ENCODE assay signal across 8 mouse cellular contexts in genomic region chr6:50309019-50309418, GRCm38 (mm10). TPM values are rescaled to one million over a fixed set of nuclear protein-coding genes. Genes with fewer than 3 reads are reported as not detected.
DNase-seq lines count a peak whose midpoint lies in the region; ATAC-seq lines count a peak whose summit lies in the region.

No protein-coding gene starts in this region.

- no peak for ATAC-seq in activated CD4-positive, CD25-positive, alpha-beta regulatory T cell, adult 4 months

- DNase-seq in gastrocnemius, postnatal 14 days: peak; percentile 23
- no peak for DNase-seq in gastrocnemius, postnatal 36 days
- peak; percentile 44 for DNase-seq in ovary, postnatal 14 days (ENCODE audit: low spot score)
- no peak for DNase-seq in ovary, postnatal 10 days (ENCODE audit: low spot score)
- peak; percentile 51 for DNase-seq in embryo, embryonic 9.5 days (ENCODE audit: extremely low spot score)
- DNase-seq in layer of hippocampus, postnatal 10 days (ENCODE audit: low spot score in 2 of 2): peak; percentile 69 to 77
- peak; percentile 59 for DNase-seq in right cerebral cortex, postnatal 4 days

- intact Hi-C loops in gastrocnemius, postnatal 14 days (cut with DNase I; ENCODE audit: low total_unique reads): loop anchor here (5.0 kb wide), 1 partner anchor 228 kb away; no protein-coding TSS in a partner anchor
- intact Hi-C loops in gastrocnemius, postnatal 36 days (cut with DNase I): loop anchor here (1.0 kb wide), 1 partner anchor 227 kb away; no protein-coding TSS in a partner anchor

RNA-seq across cellular contexts. Expression of gene Gsdme, which starts 45.4 kb away (rescaled TPM):
- 1 to 10 TPM in 1 of 2 experiments, under 1 TPM in 1; 0.66 to 1.7 TPM for total RNA-seq in gastrocnemius, postnatal 14 days (2021)
- total RNA-seq in gastrocnemius, postnatal 36 days (2021): under 1 TPM; 0.48 to 0.62 TPM
- 10 to 100 TPM; 14.6 to 15.6 TPM for total RNA-seq in layer of hippocampus, postnatal 10 days (2021)
- 10 to 100 TPM; 16.9 to 17.6 TPM for polyA plus RNA-seq in activated CD4-positive, CD25-positive, alpha-beta regulatory T cell, adult 4 months (2017; shearing (Covaris generic))

Comparison
In these comparisons a context has a peak if more than half of its experiments do, and no peak if none do; other contexts are left out.
1. DNase-seq: peak in gastrocnemius, postnatal 14 days (single experiment), ovary, postnatal 14 days (single experiment), embryo, embryonic 9.5 days (single experiment), layer of hippocampus, postnatal 10 days (2 of 2) and right cerebral cortex, postnatal 4 days (single experiment); none in gastrocnemius, postnatal 36 days (0 of 2) and ovary, postnatal 10 days (single experiment).
2. RNA of gene Gsdme, which starts 45.4 kb away (total RNA-seq): 14.6 to 15.6 TPM in layer of hippocampus, postnatal 10 days; 0.66 to 1.7 TPM in gastrocnemius, postnatal 14 days and 0.48 to 0.62 TPM in gastrocnemius, postnatal 36 days; every median in the first group is over 4 times any median in the second.